Mouse (Mus musculus) CD4-positive, CD25-positive, alpha-beta regulatory T cell (primary cell): Measurements from ENCODE around the gene Uqcrh. TPM values are rescaled to one million over a fixed set of nuclear protein-coding genes. Genes with fewer than 3 reads are reported as not detected.

Experiments used
- polyA plus RNA-seq: library from polyadenylated mRNA; unstranded; fragments of 100-300 nt; shearing (Covaris generic); gene quantifications from one replicate; pipeline ENCODE4 v1.2.1, GENCODE M21; 2017

The Uqcrh gene
- 446 TPM for polyA plus RNA-seq

GRCm38 (mm10) chr4:116074861-116075620 lies at the start of gene Uqcrh, which contains the start of gene Lrrc41:
Gene Uqcrh (minus strand): TSS chr4:116075071.
Gene Lrrc41 (plus strand): TSS chr4:116075269.

GRCm38 (mm10) chr4:116123602-116124519 lies 49.0 kb upstream of the Uqcrh start, which contains the start of the genes Rad54l and Pomgnt1:
Gene Rad54l (minus strand): TSS chr4:116123690.
Gene Pomgnt1 (plus strand): TSS chr4:116123840.

GRCm38 (mm10) chr4:116053399-116053961 lies 21.4 kb downstream of the Uqcrh start, which contains the start of gene Nsun4:
Gene Nsun4 (minus strand): TSS chr4:116053876.

GRCm38 (mm10) chr4:116017902-116018746 lies 56.7 kb downstream of the Uqcrh start, which contains the start of gene Faah:
Gene Faah (minus strand): TSS chr4:116017926.

Other genes with a start within 250 kb of the Uqcrh start
- gene Mob3c, start 247.0 kb downstream of the Uqcrh start, polyA plus RNA-seq = 32.5 TPM
- 58.6 TPM for gene Mknk1, start 235.9 kb downstream of the Uqcrh start, polyA plus RNA-seq
- gene Kncn, start 190.7 kb downstream of the Uqcrh start, polyA plus RNA-seq = not detected
- not detected for gene 6430628N08Rik, start 184.4 kb downstream of the Uqcrh start, polyA plus RNA-seq
- not detected for gene Dmbx1, start 135.1 kb downstream of the Uqcrh start, polyA plus RNA-seq
- 130 TPM for gene Faah, start 57.1 kb downstream of the Uqcrh start, polyA plus RNA-seq
- 34.9 TPM for gene Nsun4, start 21.2 kb downstream of the Uqcrh start, polyA plus RNA-seq
- 40.3 TPM for gene Lrrc41, start 198 bp upstream of the Uqcrh start, polyA plus RNA-seq
- gene Rad54l, start 48.6 kb upstream of the Uqcrh start, polyA plus RNA-seq = 2.9 TPM
- gene Pomgnt1, start 48.8 kb upstream of the Uqcrh start, polyA plus RNA-seq = 53.9 TPM
- gene Lurap1, start 76.3 kb upstream of the Uqcrh start, polyA plus RNA-seq = 0.17 TPM
- not detected for gene Tspan1, start 92.5 kb upstream of the Uqcrh start, polyA plus RNA-seq
- gene 1700042G07Rik, start 98.3 kb upstream of the Uqcrh start, polyA plus RNA-seq = not detected
- not detected for gene Gm49337, start 98.3 kb upstream of the Uqcrh start, polyA plus RNA-seq
- 5.7 TPM for gene Pik3r3, start 146.5 kb upstream of the Uqcrh start, polyA plus RNA-seq